Mouse (Mus musculus) heart, adult 8-10 months (tissue): ENCODE results near the gene Hspa12a. TPM values are rescaled to one million over a fixed set of nuclear protein-coding genes. Genes with fewer than 3 reads are reported as not detected.

Experiments used
- DNase-seq: peaks from one replicate; pipeline ENCODE4 v3.0.0; 2022; ENCODE audit warnings: low spot score
- microRNA-seq: library from miRNA; unstranded; fragments of <30 nt; microRNA quantifications from one replicate; pipeline ENCODE4 v1.2.0, GENCODE M21; 2022
- total RNA-seq, 4 experiments: library from RNA; stranded (reverse); gene quantifications; 2 replicates each; pipeline ENCODE4 v1.2.4; 2022

Hspa12a gene
- total RNA-seq, 4 experiments from 2014 or later = 14.7 to 21.9 (median 17.6) TPM

DNA sequence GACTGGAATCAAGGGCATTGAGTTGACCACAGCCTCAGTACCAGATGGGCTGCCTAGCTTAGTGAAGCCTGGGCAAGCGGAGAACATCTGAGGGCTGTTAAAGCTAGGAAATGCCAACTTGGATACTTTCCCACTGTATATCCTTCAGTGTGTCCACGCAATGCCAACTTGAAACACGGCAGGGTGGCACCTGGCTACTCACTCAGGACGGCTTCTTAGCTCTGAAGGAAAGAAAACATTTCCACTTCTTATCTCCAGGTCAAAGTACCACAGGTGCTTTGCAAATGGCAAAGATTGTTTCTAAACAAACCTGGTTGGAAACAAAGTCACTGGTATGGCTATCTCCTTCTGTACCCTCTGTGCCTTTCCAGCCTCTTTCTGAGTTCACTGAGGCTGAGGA lies 184.6 kb downstream of the Hspa12a start:
- no peak for DNase-seq

DNA sequence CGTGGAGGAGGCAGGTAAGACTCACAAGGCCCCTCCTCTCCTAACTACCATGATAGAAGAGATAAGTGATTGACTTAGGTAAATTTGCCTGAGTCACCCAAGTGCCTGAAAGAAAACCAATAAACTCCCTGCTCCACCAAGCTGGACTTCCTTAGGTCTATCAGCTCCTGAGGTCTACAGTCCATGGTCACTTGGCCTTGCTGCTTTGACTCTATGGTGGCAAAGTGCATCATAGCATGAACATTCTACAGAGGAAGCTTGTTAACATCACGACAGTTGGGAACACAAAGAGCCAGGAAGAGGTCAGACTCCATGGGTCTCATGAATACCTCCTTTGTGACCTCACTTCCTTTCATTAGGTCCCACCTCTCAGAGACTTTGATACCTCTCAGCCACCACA lies 191.9 kb downstream of the Hspa12a start:
- no peak for DNase-seq

DNA sequence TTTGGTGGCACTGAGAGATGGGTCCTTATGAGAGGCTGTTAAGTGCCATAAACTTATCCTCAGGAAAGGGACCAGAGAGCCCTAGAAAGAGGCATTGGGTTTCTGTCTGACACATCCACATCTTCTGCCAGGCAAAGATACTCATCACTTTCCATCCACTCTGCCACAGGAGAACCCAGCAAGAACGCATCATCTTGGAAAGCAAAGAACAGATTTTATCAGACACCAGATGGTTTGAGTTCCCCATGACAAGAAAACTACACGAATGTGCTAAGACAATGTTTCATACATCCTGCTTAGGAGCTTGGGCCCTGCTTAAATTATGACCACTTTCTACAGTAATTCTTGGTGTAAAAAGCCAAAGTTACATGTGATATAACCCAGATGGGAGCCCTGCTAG lies 192.6 kb downstream of the Hspa12a start:
- DNase-seq = no peak

DNA sequence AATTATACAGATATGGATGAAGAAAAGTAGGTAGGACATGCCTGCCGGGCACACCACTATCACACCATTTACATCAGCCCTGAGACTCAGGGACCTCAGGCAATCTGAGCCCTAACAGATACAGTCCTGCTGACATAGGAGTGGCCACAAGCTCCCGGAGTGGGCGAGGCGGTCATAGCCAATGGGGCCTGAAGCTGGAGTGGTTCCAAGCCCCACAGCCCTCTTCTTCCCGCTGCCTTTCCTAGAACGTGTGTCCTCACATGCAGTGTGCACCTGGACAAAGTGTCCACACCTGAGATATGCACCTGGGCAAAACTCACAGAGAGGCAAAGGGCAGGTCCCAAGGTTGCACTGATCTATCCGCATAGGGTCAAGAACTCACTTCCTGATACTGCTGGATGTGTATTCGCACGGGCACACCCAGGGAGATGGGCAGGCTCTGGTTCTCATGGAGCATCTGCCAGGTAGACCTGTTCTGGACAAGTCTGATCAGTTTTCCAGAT lies 195.9 kb downstream of the Hspa12a start:
- no peak for DNase-seq

Small RNA genes within 50 kb of the gene (microRNA-seq; reads per million reads assigned to microRNA genes)
- 2.5 reads per million for gene Mir3086

Other genes with a start within 250 kb of the Hspa12a start
- gene Pnliprp1, start 214.8 kb downstream of the Hspa12a start, total RNA-seq = not detected
- gene Pnliprp2, start 183.9 kb downstream of the Hspa12a start, total RNA-seq = not detected
- not detected for gene 1700019N19Rik, start 149.2 kb downstream of the Hspa12a start, total RNA-seq
- under 1 TPM in 1 of 4 experiments, not detected in 3; 0.28 TPM for gene Eno4, start 229 bp downstream of the Hspa12a start, total RNA-seq
- 1 to 10 TPM; 2.1 to 3.4 (median 2.6) TPM for gene Shtn1, start 132.4 kb upstream of the Hspa12a start, total RNA-seq
- not detected for gene Vax1, start 226.4 kb upstream of the Hspa12a start, total RNA-seq